Mouse (Mus musculus): Measurements from ENCODE around the gene Gpr3.

- TF ChIP-seq CTCF (IDR thresholded peaks at IDR 0.05) (no peak), EP300 (IDR thresholded peaks at IDR 0.05) (no peak)
These were observed 1.3 kb upstream of the Gpr3 start for GRCm38 (mm10) chr4:133213661-133214060.
